Mouse (Mus musculus) limb, embryonic 13.5 days (tissue): ENCODE data around the gene Tcf15. TPM values are rescaled to one million over a fixed set of nuclear protein-coding genes. Genes with fewer than 3 reads are reported as not detected.

Source experiments
- ATAC-seq: fragments of 200-750 bp; cut with Nextera tagmentation; 2 replicates; pipeline ENCODE4 v1.8.0; 2017; ENCODE audit warnings: low read depth, moderate number of reproducible peaks, moderate TSS enrichment; ENCODE audit not compliant: low FRiP score
- H3K27ac ChIP-seq: fragments of 300-500 bp; sonication (generic); 2 replicates; pipeline ENCODE4 v1.5.1; 2015; ENCODE audit warnings: inconsistent platforms, mild to moderate bottlenecking, moderate library complexity
- H3K27me3 ChIP-seq: fragments of 300-500 bp; sonication (generic); 2 replicates; pipeline ENCODE4 v1.6.1; 2015; ENCODE audit warnings: mild to moderate bottlenecking, inconsistent platforms
- H3K36me3 ChIP-seq: fragments of 300-500 bp; sonication (generic); 2 replicates; pipeline ENCODE4 v1.6.1; 2015; ENCODE audit warnings: inconsistent platforms, mild to moderate bottlenecking, moderate library complexity
- H3K4me1 ChIP-seq: fragments of 300-500 bp; sonication (generic); 2 replicates; pipeline ENCODE4 v1.6.1; 2015; ENCODE audit warnings: inconsistent platforms
- H3K4me2 ChIP-seq: fragments of 300-500 bp; sonication (generic); replicated peaks from 2 replicates; pipeline ENCODE4 v1.6.1; 2015; ENCODE audit warnings: inconsistent platforms, mild to moderate bottlenecking, moderate library complexity
- H3K4me3 ChIP-seq: fragments of 300-500 bp; sonication (generic); 2 replicates; pipeline ENCODE4 v1.5.1; 2015; ENCODE audit warnings: moderate library complexity, mild to moderate bottlenecking, inconsistent platforms
- H3K9ac ChIP-seq: fragments of 300-500 bp; sonication (generic); 2 replicates; pipeline ENCODE4 v1.6.1; 2015; ENCODE audit warnings: mild to moderate bottlenecking, inconsistent platforms
- H3K9me3 ChIP-seq: fragments of 300-500 bp; sonication (generic); 2 replicates; pipeline ENCODE4 v1.6.1; 2016; ENCODE audit warnings: inconsistent platforms
- WGBS: fragments of 180-500 bp; shearing (Covaris S2); methylation state at CpG from one replicate; pipeline ENCODE4 v1.1.7; 2015; 5-methylcytosine and 5-hydroxymethylcytosine counted together
- polyA plus RNA-seq: library from polyadenylated mRNA; unstranded; fragments of >200 nt; fragmentation: Nextera tagmentation; extraction: Ambion mirVana; gene quantifications from 2 replicates; pipeline ENCODE4 v1.2.1, GENCODE M21; 2015

Tcf15 gene
- polyA plus RNA-seq, 1 experiment from 2014 or later = 7.6 TPM

DNA sequence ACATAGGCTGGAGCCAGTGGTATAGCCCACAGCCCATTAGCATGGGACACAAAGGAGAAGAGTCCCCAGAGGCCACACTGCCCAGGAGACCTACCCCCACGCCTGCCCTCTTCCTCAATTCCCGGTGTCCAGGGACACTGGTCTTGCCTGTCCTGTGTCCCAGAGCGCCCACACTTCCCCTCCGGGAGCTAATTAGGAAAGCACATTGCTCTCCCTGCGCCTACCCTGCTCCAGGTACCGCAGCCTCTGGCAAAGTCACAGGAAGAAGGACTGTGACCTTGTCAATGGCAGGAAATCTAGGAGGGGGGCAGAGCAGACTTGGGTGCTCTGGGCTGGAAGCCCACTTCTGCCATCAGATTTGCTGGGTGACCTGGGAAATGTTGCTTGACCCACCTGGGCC, 7.0 kb downstream of the Tcf15 start:
- Histone ChIP-seq H3K4me1 (peaks cover 5% of the 10 kb centered on the region), H3K27ac (no peak overlapping the region), H3K9me3 (no peaks in the 10 kb centered on the region), H3K4me2 (no peak overlapping the region), H3K9ac (no peak overlapping the region), H3K4me3 (no peak overlapping the region), H3K27me3 (peaks cover 24% of the 10 kb centered on the region), H3K36me3 (no peaks in the 10 kb centered on the region)
- 63% methylated on average over 6 of the region's 6 CpGs for WGBS
- no peak for ATAC-seq

DNA sequence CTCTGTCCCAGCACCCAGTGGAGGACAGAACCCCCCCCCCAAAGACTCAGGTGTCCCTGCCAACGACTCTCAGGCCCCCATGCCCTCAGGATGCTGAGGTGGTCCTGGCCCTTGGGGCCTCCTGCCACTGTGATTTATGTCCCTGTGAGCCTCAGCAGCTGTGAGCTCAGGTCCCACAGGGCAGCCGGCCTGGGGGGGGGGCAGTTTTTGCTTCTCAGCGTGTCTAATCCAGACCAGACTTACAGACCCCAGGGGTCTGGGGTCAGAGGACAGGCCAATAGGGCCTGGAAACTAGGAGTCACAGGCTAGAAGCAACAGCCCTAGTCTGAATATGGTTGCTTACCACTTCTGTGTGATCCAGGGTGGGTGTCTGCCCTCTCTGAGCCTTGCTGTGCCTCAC, 10.0 kb downstream of the Tcf15 start:
- Histone ChIP-seq H3K9me3 (no peaks in the 10 kb centered on the region), H3K4me2 (no peak overlapping the region), H3K27me3 (no peaks in the 10 kb centered on the region), H3K36me3 (no peaks in the 10 kb centered on the region), H3K4me1 (peaks cover 13% of the 10 kb centered on the region), H3K27ac (no peak overlapping the region), H3K9ac (no peak overlapping the region), H3K4me3 (no peak overlapping the region)
- no peak for ATAC-seq
- 16% methylated on average over 3 of the region's 3 CpGs for WGBS

DNA sequence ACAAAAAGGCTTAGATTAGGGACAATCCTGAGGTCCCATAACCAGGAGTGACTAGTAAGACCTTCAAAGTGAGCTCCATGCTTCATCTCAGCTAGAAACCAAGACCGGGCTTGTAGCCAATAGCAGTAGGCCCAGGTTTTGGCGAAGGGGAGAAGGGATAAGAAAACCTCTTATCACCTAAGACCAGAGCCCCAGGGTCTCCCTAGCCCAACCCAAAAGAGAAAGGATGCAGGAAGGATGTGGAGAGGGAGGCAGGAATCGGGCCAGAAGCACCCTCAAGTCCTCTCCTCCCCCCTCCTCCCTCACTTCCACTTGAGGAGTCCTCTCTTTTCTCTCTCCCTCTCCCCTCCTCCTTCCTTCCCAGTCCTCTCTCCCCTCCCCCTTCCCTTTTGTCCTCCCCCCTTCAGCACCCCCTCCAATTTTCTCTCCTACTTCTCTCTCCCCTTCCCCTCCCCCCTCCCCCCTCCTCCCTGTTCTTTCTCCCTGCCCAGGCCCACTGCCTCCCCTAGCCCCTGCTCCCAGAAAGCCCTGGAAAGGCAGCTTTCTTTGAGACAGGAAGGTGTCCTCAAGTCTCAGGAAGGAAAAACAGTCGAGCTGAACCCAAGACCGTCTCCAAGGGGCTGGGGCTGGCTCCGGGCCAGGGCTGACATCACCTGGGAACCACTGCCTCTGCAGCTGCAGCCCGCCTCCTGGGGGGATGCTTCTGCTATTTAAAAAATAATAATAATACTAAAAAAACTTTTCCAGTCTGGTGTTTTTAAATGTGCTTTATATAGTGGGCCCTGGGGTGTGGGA, 12.2 kb downstream of the Tcf15 start:
- 39% methylated on average over 7 of the region's 7 CpGs for WGBS
- Histone ChIP-seq H3K9ac (no peak overlapping the region), H3K36me3 (no peaks in the 10 kb centered on the region)

DNA sequence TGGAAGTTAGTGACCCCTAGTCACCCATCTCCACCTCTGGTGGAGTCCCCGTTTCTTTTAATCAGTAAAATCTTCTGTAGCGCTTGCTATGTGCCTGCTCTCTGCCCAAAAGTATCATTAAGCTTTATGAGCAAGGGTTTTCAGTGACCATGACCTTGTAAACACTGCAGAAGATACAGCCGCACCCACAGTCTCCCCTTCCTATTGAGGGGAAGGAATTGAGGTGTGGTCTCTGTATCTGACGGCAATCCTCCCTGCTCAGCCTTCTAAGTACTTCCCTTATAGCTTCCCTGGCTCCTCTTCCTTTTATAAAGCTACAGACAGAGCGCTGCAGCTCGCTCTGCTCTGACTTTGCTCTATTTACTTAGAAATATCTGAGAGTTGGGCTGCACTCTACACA, 13.1 kb downstream of the Tcf15 start:
- no peak overlapping the region for H3K9ac ChIP-seq
- peaks cover 13% of the 10 kb centered on the region for H3K4me1 ChIP-seq
- no peak overlapping the region for H3K27ac ChIP-seq
- H3K36me3 ChIP-seq = no peaks in the 10 kb centered on the region
- H3K4me3 ChIP-seq = no peak overlapping the region
- 67% methylated on average over 6 of the region's 6 CpGs for WGBS
- no peak for ATAC-seq
- H3K4me2 ChIP-seq = no peak overlapping the region
- H3K9me3 ChIP-seq = peaks cover 7% of the 10 kb centered on the region; the same call in 1 of the 2 replicates
- no peaks in the 10 kb centered on the region for H3K27me3 ChIP-seq

More for the DNA sequence above, 12.2 kb downstream of the Tcf15 start:
- H3K4me2 ChIP-seq = 0 out of 2 replicates have a peak overlapping the region, but pooled peaks have one; percentile 5
- peaks cover 7% of the 10 kb centered on the region; the same call in 1 of the 2 replicates for H3K9me3 ChIP-seq
- peak; percentile 81 for ATAC-seq
- peaks cover 13% of the 10 kb centered on the region for H3K4me1 ChIP-seq
- no peaks in the 10 kb centered on the region for H3K27me3 ChIP-seq
- peak overlapping the region; percentile 44; the same call in 1 of the 2 replicates for H3K27ac ChIP-seq
- H3K4me3 ChIP-seq = no peak overlapping the region

GRCm38 (mm10) chr2:152159487-152159886, 16.1 kb downstream of the Tcf15 start:
- no peak for ATAC-seq
- Histone ChIP-seq H3K4me3 (no peak overlapping the region), H3K36me3 (no peaks in the 10 kb centered on the region), H3K9ac (no peak overlapping the region), H3K27me3 (no peaks in the 10 kb centered on the region), H3K4me1 (peaks cover 13% of the 10 kb centered on the region), H3K27ac (no peak overlapping the region), H3K9me3 (peaks cover 7% of the 10 kb centered on the region; the same call in 1 of the 2 replicates), H3K4me2 (no peak overlapping the region)
- WGBS = 82% methylated on average over 1 of the region's 1 CpGs

- WGBS = 87% methylated on average over 6 of the region's 6 CpGs
- no peaks in the 10 kb centered on the region for H3K27me3 ChIP-seq
- H3K9ac ChIP-seq = no peak overlapping the region
- no peak overlapping the region for H3K27ac ChIP-seq
- H3K4me3 ChIP-seq = no peak overlapping the region
- no peak overlapping the region for H3K4me2 ChIP-seq
- ATAC-seq = no peak
- H3K36me3 ChIP-seq = no peaks in the 10 kb centered on the region
- H3K4me1 ChIP-seq = peaks cover 6% of the 10 kb centered on the region; the same call in 1 of the 2 replicates
- no peaks in the 10 kb centered on the region for H3K9me3 ChIP-seq
These were observed 22.9 kb downstream of the Tcf15 start for GRCm38 (mm10) chr2:152166257-152166656.

DNA sequence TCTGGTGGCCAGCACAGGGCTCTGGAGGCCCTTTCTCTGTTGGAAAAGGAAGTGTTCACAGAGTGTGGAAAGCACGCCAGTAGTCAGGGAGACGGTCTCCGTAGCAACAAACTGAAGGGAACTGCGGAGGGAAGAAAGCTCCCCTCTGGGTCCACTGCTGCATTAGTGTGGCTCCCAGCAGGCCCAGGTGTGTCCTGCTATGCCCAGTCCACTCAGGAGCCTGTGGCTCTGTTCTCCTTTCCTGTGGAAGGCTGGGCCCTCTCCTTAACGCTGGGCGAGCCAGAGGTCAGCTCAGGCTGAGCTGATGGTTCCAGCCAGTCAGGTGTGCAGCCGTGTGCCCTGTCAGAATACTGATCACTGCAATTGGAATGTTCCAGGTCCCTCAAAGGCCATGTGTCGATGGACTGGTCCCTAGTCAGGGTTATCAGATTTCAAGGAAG, 24.5 kb downstream of the Tcf15 start:
- H3K9me3 ChIP-seq = no peaks in the 10 kb centered on the region
- WGBS = 25% methylated on average over 8 of the region's 8 CpGs
- peak; percentile 57; the same call in 1 of the 2 replicates for ATAC-seq

DNA sequence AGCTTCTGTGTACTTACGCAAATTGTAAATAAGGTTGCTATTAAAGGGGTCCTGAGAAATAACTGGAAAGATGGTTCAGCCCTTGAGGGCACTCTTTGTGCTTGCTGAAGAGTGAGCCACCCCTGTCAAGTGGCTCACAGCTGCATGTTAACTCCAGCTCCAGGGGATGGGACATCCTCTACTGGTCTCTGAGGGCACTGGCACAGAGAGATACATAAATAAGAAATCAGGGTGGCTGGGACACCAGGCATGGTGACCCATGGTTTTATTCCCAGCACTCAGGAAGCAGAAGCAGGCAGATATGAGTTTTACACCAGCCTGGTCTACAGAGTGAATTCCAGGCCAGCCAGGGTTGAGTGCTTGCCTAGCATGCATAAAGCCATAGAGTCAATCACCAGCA, 26.0 kb downstream of the Tcf15 start:
- Histone ChIP-seq H3K4me3 (no peak overlapping the region), H3K9me3 (no peaks in the 10 kb centered on the region), H3K4me1 (peaks cover 6% of the 10 kb centered on the region; the same call in 1 of the 2 replicates), H3K9ac (no peak overlapping the region), H3K4me2 (no peak overlapping the region), H3K36me3 (no peaks in the 10 kb centered on the region), H3K27ac (no peak overlapping the region), H3K27me3 (no peaks in the 10 kb centered on the region)
- WGBS = 92% methylated on average over 1 of the region's 1 CpGs
- ATAC-seq = no peak

More for the DNA sequence above, 24.5 kb downstream of the Tcf15 start:
- Histone ChIP-seq H3K9ac (no peak overlapping the region; the same call in 1 of the 2 replicates), H3K4me2 (no peak overlapping the region), H3K27ac (no peak overlapping the region; the same call in 1 of the 2 replicates), H3K4me1 (peaks cover 6% of the 10 kb centered on the region; the same call in 1 of the 2 replicates), H3K27me3 (no peaks in the 10 kb centered on the region), H3K36me3 (no peaks in the 10 kb centered on the region), H3K4me3 (no peak overlapping the region)

DNA sequence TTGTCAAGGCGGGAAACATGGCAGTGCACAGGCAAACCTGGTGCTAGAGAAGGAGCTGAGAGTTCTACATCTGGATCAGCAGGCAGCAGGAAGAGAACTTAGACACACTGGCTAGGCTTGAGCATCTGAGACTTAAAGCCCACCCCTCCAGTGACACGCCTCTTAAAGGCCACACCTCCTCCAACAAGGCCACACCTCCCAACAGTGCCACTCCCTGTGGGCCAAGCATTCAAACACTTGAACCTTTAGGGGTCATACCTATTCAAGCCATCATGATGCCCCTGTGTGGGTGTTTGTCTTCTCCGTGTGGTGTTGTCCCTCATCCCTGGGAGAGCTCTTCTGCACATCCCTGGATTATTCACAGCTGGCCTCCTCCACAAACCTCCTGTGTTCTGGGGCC, 31.5 kb downstream of the Tcf15 start:
- no peaks in the 10 kb centered on the region for H3K36me3 ChIP-seq
- H3K9ac ChIP-seq = no peak overlapping the region
- H3K4me1 ChIP-seq = 0 out of 2 replicates have a peak, but pooled peaks cover 3% of the 10 kb centered on the region
- no peak overlapping the region for H3K27ac ChIP-seq
- ATAC-seq = no peak
- 97% methylated on average over 3 of the region's 3 CpGs for WGBS
- no peaks in the 10 kb centered on the region for H3K9me3 ChIP-seq
- no peak overlapping the region for H3K4me3 ChIP-seq
- H3K27me3 ChIP-seq = peaks cover 8% of the 10 kb centered on the region; the same call in 1 of the 2 replicates
- H3K4me2 ChIP-seq = no peak overlapping the region

GRCm38 (mm10) chr2:152176659-152177058, 33.3 kb downstream of the Tcf15 start:
- Histone ChIP-seq H3K4me2 (no peak overlapping the region; the same call in 1 of the 2 replicates), H3K27me3 (peaks cover 8% of the 10 kb centered on the region; the same call in 1 of the 2 replicates), H3K27ac (no peak overlapping the region), H3K4me1 (0 out of 2 replicates have a peak, but pooled peaks cover 3% of the 10 kb centered on the region), H3K9me3 (no peaks in the 10 kb centered on the region), H3K9ac (no peak overlapping the region), H3K36me3 (no peaks in the 10 kb centered on the region), H3K4me3 (no peak overlapping the region)
- 85% methylated on average over 6 of the region's 6 CpGs for WGBS
- no peak for ATAC-seq

GRCm38 (mm10) chr2:152177162-152177805, 33.9 kb downstream of the Tcf15 start:
- Histone ChIP-seq H3K27ac (no peak overlapping the region), H3K9me3 (no peaks in the 10 kb centered on the region), H3K4me2 (peak overlapping the region; percentile 30), H3K36me3 (no peaks in the 10 kb centered on the region), H3K27me3 (peaks cover 8% of the 10 kb centered on the region; the same call in 1 of the 2 replicates), H3K9ac (no peak overlapping the region), H3K4me3 (no peak overlapping the region), H3K4me1 (0 out of 2 replicates have a peak, but pooled peaks cover 3% of the 10 kb centered on the region)
- no peak for ATAC-seq
- 25% methylated on average over 22 of the region's 24 CpGs for WGBS

DNA sequence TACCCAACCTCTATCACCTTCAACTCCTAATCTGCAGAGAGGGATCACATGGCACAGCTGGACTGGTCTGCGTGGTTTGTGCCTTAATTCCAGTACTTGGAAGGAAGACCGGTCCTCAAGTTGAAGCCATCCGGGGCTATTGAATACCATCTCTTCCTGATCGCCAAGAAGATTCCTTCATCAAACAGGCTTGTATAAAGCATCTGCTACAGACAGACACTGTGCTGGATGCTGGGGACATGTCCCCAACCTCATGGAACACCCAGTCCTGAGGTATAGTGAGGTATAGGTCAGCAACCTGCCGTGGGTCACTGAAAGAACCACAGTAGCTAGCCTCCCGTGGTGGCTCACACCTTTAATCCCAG, 34.4 kb downstream of the Tcf15 start:
- Histone ChIP-seq H3K27ac (no peak overlapping the region), H3K4me2 (no peak overlapping the region), H3K9me3 (no peaks in the 10 kb centered on the region), H3K9ac (no peak overlapping the region), H3K4me1 (0 out of 2 replicates have a peak, but pooled peaks cover 3% of the 10 kb centered on the region), H3K4me3 (no peak overlapping the region), H3K36me3 (no peaks in the 10 kb centered on the region), H3K27me3 (peaks cover 8% of the 10 kb centered on the region; the same call in 1 of the 2 replicates)
- ATAC-seq = no peak
- 81% methylated on average over 6 of the region's 6 CpGs for WGBS
